Mouse (Mus musculus) kidney, adult 8-10 months (tissue): ENCODE results near the gene Map3k12.

Experiments used
- DNase-seq, 2 experiments: peaks; one replicate each; pipeline ENCODE4 v3.0.0; 2022

Map3k12 gene

DNA sequence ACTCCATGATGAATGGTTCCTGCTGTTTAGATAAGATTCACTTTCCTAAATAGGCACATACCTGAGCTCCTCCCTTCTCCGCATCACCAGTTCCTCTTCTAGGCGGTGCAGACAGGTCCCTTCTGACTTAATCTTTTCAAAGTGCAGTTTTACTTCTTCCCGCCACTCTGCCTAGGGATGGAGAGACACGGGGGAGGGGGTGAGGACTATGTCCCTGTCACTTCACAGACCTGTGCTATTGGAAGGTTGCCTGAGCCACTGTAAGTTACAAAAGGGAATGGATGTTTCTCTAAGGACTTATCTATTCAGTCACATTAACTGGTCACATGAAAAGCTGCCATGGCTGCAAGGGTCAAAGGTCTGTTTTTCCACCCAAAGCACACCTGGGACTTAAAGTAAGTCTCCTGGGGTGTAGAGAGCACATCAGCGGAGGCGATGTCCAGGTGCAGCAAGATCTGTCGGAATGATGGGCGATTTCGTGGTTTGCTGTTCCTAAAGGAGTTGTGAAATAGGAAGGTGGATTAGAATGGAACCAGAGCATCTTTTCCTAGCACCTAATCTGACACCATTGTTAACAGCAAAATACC, 14.5 kb downstream of the Map3k12 start:
- no peak for DNase-seq

- DNase-seq, result no peak
Measured at GRCm38 (mm10) chr15:102501084-102501814, 15.6 kb downstream of the Map3k12 start.

DNA sequence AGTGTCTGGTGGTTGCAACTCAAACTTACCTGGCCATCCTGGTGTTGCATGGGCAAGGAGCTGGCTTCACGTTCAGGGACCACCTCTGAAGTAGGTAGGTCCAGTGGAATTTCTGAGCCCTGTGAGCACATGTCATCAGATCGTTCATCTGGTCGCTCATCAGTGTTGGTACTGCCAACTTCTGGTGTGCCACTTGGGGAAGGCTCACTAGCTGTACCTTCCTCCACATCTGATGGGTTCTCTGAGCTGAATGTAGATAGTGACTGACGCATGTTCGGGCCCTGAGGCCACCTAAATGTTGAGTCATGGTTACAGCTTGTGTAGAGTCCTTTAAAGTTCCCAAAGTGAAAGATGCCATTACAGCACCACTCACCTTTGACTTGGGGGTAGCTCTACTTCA, 16.4 kb downstream of the Map3k12 start:
- DNase-seq, result no peak

DNA sequence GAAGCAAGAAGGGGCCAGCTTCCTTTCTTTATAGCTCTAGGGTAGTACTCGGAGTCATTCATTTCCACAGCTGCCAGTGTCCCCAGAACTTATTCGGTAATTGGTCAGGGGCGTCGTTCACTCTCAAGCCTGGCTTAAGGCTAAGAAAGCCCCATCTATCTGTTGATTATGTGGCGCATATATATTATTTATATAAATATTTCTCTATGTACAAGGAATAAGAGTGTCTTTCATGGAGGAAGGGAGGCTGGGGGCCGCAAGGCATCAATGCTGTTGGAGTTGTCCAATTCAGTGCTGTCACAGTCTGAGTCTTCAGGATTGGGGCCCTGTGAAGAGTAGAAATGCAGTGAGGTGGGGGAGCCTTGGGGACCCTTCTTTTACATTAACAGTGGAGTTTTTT, 17.0 kb downstream of the Map3k12 start:
- DNase-seq, result no peak

- DNase-seq, result no peak
Measured at GRCm38 (mm10) chr15:102499370-102499769, 17.5 kb downstream of the Map3k12 start.

DNA sequence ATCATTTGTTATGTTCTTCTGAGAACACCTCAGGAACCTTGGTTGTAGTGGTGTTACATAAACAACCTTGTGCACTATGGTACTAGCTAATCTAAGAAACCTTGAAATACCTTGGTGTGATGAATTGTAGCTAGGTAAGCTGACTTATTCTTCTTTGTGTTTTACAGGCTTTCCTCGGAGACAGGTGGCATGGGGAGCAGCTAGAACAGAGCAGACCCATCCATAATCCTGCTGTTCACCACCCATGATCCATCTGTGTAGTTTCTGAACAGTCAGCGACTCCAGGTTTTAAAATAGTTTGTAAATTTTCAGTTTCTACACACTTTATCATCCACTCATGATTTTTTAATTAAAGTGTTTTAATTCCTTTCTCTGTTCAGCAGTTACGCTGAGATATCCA, 18.5 kb downstream of the Map3k12 start:
- DNase-seq, result no peak

- no peak for DNase-seq
Measured at GRCm38 (mm10) chr15:102487664-102488063, 29.2 kb downstream of the Map3k12 start.

- no peak for DNase-seq
Measured at GRCm38 (mm10) chr15:102485853-102486252, 31.0 kb downstream of the Map3k12 start.

DNA sequence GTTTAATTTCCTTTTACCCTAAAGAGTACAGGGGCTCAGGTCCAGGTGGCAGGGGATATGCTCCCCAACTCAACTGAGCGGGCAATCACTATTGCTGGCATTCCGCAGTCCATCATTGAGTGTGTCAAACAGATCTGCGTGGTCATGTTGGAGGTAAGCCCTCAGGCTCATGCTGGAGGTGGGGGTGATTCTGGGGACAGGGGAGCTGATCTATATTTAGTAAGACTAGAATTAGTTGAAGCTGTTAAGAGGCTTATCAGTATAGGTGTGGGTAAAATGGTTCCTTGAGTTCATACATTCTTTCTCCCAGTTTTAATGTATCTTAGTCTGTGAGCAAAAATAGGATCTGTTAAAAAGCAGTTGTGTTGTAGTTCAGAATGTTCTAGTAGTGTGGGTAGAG, 33.7 kb downstream of the Map3k12 start:
- DNase-seq, result no peak

- no peak for DNase-seq
Measured at GRCm38 (mm10) chr15:102474520-102474919, 42.3 kb downstream of the Map3k12 start.

GRCm38 (mm10) chr15:102473246-102473645, 43.6 kb downstream of the Map3k12 start:
- no peak for DNase-seq

DNA sequence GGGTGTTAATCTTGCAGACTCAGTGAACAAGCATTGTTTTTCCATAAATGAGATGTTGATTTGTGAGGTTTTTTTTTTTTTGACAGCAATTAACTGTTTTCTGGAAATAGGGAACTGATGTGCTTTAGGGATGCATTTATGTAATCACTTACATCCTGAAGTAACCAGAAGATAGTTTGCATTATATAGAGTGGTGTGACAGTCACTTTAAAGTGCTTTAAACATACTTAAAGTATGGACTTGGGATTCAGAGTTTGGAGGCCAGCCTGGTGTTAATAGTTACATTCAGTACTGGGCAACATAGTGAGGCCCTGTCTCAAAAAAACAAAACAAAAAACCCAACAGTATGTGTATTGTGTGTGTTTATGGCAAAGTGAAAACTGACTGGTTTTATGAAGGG, 45.1 kb downstream of the Map3k12 start:
- no peak for DNase-seq

- no peak for DNase-seq
Measured at GRCm38 (mm10) chr15:102471295-102471645, 45.6 kb downstream of the Map3k12 start.

DNA sequence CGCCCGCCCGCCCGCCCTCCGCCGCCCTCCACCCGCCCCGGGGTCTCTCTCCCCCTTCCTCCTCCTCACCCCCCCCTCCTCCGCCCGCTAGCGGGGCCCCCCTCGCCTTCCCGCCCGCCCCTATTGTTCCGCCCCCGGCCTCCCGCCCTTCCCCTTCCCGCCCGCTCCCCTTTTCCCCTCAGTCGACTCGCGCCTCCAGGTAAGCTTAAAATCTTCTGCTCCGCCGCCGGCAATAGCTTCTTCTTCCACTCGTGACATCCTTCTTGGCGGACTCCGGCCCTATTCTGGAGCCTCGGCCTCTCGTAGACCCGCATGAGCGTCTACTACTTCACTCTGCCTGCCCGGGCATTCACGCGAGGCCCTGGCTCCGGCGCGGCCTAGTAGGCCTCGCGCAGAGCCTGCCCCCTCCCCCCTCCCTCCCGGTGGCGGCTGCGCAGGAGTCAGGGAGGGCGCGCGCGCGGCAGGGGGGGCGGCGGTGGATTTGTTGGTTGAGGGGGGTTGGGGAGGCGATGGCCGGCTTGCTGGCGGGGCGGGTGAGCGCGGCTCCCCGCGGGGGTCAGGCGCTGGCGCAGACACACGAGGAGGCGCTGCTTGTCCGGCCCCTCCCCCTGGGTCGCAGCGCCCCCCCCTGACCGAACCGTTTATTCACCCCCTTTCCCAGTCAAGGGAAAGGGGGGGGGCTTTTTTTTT, 46.1 kb downstream of the Map3k12 start:
- DNase-seq, result peak; percentile 69 to 73

DNA sequence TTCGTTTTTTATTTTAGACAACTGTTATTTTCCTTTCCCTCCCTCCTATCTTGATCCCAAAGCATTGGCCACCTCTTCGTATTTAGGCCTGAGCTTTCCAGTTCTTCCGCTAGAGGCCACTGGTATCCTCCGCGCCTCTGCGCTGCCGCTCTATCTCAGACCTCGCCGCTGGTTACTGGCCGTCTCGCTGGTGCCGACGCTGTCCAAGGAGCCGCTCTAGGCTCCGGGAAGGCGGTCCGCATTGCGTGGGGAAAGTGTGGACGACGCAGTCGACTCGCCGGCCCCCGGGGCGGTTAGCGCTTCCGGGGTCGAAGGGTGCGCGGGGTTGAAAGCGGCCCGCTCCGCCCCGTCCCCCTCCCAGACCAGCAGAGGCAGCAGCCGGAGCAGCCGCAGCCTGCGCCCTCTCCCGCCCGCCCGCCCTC, 46.7 kb downstream of the Map3k12 start, which contains the start of gene Pcbp2:
Gene Pcbp2, plus strand, starts transcription at position 357 of the 422 bp plus-strand sequence.
- peak; percentile 96 for DNase-seq

DNA sequence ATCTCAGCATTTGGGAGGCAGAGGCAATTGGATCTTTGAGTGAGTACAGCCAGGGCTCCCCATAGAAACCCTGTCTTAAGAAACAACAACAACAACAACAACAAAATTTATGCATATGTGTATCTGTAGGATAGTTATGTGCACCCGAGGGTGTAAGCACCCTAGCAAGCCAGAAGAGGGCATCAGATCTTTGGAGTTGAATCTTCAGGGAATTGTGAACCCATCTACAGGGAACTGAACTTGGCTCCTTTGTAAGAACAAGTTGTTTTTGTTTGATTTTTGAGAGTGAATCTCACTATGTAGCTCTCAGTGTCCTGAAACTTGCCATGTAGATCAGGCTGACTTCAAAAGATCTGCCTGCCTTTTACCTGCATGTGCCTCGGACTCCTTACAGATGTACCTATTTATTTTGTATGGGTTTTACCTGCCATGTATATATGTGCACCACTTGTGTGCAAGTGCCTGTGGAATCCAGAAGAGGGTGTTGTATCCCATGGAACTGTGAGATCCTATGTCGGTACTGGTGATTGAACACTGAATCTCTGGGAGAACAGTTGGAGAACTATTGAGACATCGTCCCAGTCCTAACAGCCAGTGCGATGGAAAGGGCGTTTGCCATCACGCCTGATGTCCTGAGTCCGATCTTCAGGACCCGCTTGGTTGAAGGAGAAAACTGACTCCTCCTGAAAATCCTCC, 48.0 kb downstream of the Map3k12 start:
- DNase-seq, result no peak

- DNase-seq, result no peak
Measured at GRCm38 (mm10) chr15:102463666-102464065, 53.2 kb downstream of the Map3k12 start.

DNA sequence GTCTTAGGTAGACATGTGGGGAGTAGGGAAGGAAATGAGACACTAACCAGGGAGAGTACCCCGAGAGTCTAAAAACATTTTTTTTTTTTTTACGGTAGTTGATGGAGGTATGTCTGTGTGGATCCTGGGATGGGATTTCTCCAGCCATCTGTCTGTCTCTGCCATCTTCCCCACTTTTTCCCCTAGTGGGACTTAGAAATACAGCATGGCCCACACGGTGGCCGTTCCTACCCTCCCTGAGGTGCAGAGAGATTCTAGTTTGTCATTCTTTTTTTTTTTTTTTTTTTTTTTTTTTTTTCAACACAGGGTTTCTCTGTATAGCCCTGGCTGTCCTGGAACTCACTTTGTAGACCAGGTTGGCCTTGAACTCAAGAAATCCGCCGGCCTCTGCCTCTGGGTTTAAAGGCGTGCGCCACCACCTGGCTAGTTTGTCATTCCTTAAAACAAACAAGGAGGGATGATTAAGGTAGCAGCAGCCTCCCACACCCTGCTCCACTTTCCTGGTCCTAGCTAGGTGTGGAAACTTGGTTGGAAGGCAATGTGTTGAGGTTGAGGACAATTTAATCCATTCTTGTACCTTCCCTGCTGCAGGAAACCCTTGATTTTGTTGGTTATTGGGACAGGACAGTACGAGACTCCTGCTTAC, 55.3 kb downstream of the Map3k12 start:
- no peak for DNase-seq

DNA sequence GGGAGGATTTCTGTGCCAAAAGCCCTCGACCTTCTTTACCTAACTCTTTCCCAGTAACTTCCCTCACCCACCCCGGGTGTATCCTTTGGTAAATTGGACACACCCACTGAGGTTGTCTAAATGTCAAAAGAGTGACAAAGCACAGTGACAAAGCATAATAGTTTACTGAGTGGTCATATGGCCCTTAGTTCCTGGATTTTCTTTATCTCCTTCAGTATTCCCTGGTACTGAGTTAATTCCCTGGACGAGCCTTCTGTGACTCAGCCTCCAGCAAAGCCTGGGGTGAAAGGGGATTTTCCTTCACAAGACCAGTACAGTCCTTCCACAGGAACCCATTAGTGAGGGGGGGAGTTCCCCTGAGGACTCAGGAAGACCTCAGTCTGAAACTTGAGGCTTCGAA, 55.9 kb downstream of the Map3k12 start:
- no peak for DNase-seq

- DNase-seq, result no peak
Measured at GRCm38 (mm10) chr15:102460409-102460808, 56.5 kb downstream of the Map3k12 start.

GRCm38 (mm10) chr15:102459847-102460246, 57.0 kb downstream of the Map3k12 start:
- no peak for DNase-seq

DNA sequence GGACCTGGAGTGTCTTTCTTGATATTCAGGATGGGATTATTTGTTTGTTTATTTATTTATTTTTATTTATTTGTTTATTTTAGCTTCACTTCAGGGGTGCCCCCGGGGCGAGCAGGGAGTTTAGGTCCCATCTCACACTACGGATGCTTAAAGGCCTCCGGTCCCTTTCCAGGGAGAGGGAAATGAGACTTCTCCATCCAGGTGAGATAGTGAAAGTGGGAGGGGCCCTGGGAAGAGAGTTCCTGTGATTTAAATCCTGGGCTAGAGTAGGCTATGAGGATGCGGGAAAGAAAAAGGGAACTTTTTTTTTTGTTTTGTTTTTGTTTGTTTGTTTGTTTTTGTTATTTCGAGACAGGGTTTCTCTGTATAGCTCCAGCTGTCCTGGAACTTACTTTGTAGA, 57.5 kb downstream of the Map3k12 start:
- DNase-seq, result no peak

DNA sequence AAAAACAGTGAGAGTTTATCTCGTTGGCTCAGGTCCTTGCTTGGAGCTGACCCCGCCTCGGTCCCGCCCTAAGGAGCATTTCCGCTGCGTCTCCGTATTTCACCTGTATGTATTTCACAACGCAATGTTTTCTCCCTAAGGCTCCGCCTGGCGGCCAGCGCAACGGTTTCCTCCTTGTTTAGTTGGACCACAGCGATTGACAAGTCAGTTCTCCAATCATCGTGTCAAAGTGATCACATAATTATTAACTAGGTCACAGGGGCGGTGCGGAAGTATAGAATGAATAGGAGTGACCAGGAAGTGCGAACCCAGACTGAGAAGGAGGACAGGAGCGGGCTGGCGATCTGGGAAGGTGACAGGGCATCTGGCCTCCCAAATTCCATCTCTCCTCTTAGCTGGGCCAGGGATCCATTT, 58.0 kb downstream of the Map3k12 start, which contains the start of gene Prr13:
Gene Prr13, plus strand, starts transcription at position 125 of the 414 bp plus-strand sequence.
- DNase-seq, result peak; percentile 98
